Mouse (Mus musculus) mouse embryonic stem cell (cell line): ENCODE results near the gene Sidt2.

Experiments used
- in situ Hi-C, 2 experiments: fragments of 300-500 bp; cut with MboI; formaldehyde crosslinking; loops; 1 replicate in 1 of 2; 3 replicates in 1 of 2; pipeline ENCODE4 v1.14.3; 2019 to 2020; ENCODE audit warnings: low sequenced_read_pairs in 2 of 2, low pct_unique_long_range_greater_than_20kb in 1 of 2, mixed read lengths in 1 of 2; ENCODE audit not compliant: unreplicated experiment in 1 of 2

Gene Sidt2

GRCm38 (mm10) chr9:45932571-45933415 is 22.3 kb downstream of the Sidt2 start:
- in situ Hi-C loops, result no loop called here

DNA sequence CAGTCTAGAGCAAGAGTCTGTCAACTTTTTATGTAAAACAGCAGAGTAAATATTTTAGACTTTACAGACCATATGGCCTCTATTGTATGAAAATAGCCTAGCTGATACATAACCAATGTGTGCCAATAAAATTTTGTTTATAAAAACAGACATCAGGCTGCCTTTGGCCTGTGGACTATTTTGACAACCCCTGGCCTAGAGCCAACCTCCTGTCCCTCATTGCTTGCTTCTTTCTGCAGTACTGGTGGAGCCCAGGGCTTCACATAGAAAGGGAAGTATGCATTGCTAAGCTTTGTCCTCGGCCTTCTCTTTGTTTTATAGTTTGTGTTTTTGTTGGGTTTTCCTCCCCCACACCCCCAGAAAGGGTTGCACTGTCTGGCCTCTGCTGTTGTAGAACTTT is 23.1 kb downstream of the Sidt2 start:
- in situ Hi-C loops, result no loop called here

DNA sequence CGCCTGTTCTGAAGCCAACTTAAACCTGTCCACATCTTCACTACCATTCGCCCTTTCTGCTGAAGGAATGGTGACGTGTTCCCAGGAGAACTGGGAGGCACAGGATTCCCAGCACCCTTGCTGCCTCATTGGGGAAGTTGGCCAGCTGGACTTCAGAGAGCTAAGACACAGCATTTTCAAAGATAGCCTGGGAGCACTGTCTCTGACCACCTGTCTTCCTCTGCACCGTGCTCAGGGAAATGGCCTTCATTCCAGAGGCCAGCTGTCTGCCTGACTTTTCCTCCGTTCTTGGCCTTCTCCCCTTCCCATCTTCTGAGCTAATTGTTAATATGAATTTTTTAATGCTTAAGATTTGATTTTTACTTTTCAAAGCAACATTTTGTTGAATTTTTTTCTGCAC is 25.8 kb downstream of the Sidt2 start:
- in situ Hi-C loops, result no loop called here

- in situ Hi-C loops, result no loop called here
These were observed 35.2 kb downstream of the Sidt2 start for GRCm38 (mm10) chr9:45919895-45920294.

DNA sequence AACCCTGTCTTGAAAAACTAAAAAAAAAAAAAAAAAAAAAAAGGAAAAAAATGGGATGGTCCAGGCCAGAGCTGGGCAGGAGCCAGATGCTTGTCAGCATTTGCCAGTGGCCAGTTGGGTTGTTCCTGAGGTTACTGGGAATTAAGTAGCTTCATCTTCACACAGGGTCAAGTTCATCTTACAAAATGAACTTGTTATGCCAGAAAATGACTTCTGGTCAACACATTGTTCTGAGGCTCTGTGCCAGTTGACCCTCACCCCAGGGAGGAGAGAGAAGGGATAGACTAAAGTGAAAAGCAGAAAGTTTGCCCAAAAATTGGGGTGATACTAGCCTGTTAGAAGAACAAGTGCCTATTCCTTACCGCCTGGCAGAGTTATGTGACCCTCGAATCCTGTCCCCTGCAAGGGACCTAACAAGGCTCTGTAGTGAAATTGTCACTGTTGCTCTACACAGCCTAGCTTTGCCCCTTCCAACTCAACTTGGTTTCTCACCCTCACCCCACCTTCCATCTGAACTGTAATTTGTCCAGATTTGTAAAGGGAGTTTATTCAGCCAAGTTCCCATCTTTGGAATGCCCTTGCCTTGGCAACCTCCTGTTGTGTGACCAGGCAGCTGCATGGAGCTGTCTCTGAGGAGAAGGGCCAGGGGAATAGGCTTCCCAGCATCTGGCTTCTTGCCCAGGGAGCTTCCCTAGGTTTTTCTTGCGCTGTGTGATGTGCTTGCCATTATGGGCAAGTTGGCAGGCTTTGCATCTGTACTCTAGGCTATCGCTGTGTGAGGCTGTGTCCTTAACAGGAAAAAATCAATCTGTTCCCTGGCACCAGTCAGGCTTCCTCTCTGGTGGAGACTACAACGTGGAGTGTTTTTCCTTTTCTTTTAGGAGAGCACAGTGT is 37.8 kb downstream of the Sidt2 start:
- in situ Hi-C loops, result no loop called here

- in situ Hi-C loops, result no loop called here
These were observed 39.4 kb downstream of the Sidt2 start for GRCm38 (mm10) chr9:45915659-45916058.

DNA sequence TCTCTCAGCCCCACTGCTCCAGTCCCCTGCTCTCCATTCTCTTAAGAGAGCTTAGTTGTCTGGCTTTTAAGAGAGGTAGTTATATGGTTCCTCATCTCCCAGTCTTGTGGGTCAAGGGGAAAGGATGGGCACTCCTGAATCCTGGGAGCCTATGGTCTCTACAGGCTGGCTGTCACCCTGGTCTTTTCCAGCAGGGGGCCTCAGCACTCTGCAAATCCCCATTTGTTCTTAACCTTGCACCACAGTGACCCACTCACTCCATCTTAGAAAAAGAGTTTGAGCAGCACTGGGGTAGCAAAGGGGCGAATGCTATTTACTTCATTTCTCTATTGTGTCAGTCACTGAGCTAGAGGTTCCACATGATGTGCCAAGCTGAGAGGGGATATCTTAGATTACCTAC is 43.4 kb downstream of the Sidt2 start:
- in situ Hi-C loops, result no loop called here

DNA sequence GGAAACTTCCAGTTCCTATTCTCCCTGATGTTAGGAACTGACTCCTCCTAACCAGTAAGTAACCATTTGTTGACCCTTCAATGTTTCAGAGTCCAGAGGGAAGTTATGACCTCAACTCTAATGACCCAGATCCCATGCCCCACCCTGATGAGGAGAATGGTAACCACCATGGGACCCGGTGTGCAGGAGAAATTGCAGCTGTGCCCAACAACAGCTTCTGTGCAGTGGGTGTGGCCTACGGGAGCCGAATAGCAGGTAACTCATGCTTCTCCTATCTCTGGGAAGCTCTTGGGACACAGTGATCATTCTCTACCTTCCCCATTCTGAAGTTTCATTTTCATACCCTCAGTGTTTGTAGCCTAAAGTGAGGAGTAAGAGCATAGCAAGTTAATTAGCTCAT is 44.1 kb downstream of the Sidt2 start:
- in situ Hi-C loops, result no loop called here

DNA sequence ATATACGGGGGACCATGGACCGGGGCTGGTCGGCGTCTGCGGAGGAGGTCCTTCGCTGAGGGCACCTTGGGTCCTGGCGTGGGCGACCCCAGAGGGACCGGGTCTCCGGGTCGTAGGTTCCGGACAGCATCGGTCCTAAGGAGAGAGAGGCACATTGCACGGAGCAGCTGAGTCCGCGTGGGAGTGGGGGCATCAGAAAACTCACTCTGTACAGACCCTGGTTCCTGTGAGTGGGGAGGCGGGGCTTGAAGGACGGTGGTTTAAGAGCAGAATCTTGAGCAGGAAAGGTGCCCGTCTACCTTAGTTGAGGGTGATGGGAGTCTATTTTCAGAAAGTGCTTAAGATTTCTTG is 48.0 kb downstream of the Sidt2 start:
- in situ Hi-C loops, result no loop called here

DNA sequence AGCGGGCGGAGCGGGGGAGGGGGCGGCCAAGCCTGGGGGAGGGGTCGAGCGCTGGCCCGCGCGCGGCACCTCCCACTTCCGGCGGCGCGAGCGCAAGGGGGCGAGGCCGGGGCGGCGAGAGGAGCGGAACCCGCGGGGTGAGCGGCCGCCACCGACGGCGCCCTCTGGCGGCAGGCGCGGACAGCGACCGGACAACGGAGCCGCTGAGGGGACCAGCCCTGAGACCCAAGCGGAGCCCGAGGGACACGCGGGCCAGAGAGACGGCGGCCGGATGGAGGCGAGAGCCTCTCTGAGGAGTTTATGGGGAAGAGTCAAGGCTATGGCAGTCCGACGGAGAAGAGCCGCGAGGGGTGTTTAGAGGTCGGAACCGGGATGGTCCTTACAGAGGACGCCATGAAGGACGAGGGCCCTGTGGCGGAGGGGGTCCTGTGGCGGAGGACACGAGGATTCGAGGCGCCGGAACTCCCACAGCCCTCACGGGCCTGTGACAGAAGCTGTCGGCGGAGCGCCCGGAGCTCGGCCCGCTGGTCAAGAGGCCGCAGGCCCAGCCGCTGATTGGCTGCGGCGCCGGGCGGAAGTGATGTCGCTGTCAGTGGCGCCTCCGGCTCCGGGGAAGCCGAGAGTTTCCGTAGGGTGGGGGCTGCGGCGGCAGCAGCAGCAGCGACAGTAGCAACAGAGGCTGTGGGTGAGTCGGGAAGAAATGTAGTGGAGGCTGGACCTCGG is 48.5 kb downstream of the Sidt2 start, which contains the start of the genes Pcsk7 and Rnf214:
TSS of gene Pcsk7 (plus strand) at position 143 of the 723 bp plus-strand sequence.
TSS of gene Rnf214 (minus strand) at position 557 of the 723 bp plus-strand sequence.
- in situ Hi-C loops, result no loop called here

- in situ Hi-C loops, result no loop called here
These were observed 49.2 kb downstream of the Sidt2 start for GRCm38 (mm10) chr9:45905811-45906237.

DNA sequence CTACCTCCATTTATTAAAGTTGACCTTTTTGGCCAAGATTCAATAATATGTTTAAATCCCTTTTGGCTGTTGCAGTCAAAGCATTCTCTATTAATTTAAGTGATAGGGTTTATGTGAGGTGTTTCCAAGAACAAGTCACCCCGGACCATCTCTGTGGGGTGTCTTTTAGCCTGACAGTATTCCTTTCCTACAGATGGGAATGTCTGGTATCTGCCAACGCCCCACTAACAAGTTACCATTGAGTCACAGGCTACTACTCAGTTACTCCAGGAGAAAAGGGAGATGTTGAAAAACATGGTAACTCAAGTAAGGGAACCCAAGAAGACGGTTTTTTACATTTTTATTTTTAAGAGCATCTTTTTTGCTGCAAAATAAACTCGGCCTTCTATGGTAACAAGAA is 49.9 kb downstream of the Sidt2 start:
- in situ Hi-C loops, result no loop called here

DNA sequence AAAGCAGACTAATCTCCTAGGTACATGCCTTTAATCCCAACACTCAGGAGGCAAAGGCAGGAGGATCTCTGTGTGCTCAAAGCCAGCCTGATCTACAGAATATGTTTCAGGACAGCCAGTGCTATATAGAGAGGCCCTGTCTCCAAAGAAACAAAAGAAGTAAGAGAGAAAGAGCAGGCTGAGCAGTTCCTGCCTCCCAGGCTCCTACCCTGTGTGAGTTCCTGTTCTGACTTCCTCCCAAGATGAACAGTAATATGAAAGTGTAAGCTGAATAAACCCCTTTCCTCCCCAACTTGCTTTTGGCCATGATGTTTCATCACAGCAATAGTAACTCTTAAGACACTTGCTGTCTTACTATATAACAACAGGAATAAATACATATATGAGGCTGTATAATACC is 61.4 kb downstream of the Sidt2 start:
- in situ Hi-C loops, result no loop called here
